Mouse (Mus musculus) cerebellum, postnatal 14 days (tissue): ENCODE results near the gene Gm17455.

Experiments
- DNase-seq, 2 experiments: peaks; one replicate each; pipeline ENCODE4 v3.0.0; 2021; ENCODE audit warnings: mixed read lengths in 2 of 2

Gm17455 gene

DNA sequence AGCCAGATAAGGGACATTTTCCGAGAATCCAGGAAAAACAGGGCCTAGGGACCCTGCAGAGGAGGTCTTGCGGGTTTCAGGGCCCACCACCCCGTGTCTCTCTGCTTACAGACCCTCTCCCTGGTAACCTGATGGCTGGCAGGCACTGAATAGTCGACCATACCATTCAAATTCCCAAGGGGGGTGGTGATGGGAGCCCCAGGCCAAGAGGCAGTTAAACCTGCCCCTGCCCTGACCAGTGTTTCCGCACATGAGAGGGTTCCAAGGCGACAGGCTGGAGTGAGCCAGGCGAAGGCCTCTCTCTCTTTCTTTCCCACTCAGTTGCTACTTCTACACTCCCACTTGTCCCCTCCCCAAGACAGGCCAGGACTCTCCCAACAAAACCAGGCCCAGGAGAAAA is at the start of gene Gm17455:
Gm17455 (plus strand) TSS at position 278 of the 400 bp plus-strand sequence.
- DNase-seq: no peak

DNA sequence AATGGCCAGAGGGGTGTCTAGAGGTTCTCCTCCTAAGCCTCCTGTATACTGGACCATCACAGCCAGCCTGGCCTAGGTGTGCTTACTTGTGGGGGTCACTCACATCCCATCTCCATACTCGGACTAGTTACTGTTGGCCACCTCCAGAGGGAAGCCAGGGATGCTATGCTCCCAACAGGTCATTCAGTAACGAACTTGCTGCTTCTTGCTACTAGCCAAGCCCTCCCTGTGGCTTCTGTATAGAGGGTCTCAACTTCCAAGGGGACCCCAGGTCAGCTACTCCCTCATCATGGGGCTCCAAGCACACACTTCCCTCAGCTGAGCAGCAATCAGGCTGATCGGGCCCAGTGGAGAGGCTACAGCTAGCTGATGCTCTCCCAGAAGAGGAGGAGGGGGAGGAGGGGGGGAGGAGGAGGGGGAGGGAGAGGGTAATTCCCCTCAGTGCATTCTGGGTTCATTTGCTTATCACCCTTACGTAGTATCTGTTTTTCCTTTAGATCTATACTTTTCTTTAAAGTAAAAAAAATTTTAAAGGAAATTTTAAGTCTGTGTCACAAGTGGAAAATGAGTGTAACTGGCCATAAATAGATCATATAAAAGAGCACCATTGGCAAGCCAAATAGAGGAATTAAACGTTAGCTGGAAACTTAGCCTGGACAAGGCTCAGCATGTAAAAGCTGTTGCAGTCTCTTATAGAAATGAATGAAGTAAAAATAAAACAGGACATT is 49.3 kb upstream of the Gm17455 start:
- DNase-seq: no peak

- DNase-seq: peak; percentile 67 to 80
These were observed 48.7 kb upstream of the Gm17455 start for GRCm38 (mm10) chr10:60350805-60351167.

GRCm38 (mm10) chr10:60351248-60351647 is 48.3 kb upstream of the Gm17455 start:
- DNase-seq: no peak

DNA sequence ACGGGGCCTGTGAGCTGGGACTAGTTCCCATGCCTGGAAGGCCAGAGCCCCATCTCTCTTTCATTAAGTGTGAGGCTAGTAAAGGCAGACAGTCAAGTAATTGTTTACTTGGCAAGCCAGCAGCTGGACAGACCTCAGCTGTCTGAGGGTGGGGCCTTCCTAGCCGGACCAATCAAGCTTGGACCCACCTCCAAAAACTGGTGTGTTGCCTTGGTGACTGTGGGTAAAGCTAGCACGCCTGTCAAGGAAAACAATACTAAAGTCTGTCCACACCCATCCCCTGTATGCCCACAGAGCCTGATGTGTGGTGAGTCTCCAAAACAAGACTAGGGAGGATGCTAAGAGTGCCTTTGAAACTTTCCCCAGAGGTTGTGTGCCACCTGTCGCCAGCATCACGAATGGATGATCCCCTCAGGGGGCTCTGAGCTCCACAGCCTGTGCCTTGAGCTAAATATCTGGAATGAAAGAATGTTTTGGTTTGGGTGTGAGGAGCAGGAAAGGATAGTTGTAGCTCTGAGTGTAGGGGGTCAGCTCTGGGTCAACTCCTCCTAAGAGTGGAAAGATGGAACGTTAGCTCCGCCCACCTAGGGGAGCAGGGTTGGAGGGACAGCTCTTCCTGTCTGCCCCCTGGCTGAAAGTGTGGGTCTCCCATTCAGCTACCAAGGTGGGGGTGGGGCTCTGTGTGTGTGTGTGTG is 47.6 kb upstream of the Gm17455 start:
- no peak for DNase-seq

- peak in 1 of 2 experiments; percentile 40 for DNase-seq
These were observed 46.1 kb upstream of the Gm17455 start for GRCm38 (mm10) chr10:60353241-60354002.

- DNase-seq: no peak
These were observed 45.6 kb upstream of the Gm17455 start for GRCm38 (mm10) chr10:60354003-60354325.

DNA sequence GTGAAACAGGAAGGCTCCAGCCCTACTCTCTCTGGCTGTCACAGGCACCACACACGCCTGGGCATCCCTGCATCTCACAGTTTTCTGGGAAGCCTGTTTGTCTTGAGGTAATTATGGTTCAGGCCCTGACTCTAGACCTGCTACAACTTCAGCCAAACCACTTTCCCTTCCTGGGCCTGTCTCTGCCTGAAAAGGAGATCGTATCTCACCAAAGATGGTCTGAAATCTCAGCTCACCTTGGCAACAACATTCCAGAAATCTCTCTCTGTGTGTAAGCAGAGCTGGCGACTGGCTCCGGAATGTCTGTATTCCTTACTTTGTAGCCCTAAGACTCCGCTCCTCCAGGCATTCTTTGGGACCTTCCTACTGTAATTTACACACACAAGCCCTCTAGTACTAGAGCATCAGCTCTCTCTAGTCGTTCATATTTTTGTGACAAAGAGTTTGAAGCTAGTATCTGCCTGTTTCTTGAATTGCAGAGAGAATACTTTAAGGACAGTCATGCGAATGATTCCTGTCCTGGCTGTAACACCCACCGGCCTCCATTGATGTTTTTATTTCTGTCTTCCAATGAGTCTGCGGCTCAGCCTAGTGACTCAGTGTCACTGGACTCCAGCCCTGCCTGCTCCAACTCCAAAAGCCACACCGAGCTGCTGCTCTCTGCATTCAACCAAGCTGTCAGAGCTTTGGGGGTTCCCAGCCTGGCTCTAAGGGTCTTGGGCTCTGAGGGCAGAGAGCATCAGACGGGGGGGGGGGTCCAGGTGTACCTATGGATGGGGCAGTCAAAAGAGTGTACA is 44.4 kb upstream of the Gm17455 start:
- no peak for DNase-seq

DNA sequence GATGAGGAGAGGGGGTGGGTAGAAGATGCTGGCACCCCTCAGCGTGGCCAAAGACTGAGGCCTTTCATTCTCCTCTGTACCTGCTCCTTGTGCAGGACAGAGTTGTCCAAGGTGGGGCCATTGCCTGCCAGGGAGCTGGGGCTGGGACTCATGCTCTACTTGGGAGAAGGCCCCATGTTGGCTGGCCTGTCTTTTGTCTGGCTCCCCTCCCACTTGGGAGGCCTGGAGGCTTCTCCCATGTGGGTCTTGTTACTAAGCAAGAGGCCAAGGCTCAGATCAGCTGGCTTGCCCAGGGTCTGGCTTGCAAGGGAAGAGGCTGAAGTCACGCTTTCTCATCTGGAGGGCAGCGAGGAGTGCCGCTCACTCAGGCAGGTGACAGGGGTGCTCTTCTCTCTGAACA is 42.1 kb upstream of the Gm17455 start:
- no peak for DNase-seq

DNA sequence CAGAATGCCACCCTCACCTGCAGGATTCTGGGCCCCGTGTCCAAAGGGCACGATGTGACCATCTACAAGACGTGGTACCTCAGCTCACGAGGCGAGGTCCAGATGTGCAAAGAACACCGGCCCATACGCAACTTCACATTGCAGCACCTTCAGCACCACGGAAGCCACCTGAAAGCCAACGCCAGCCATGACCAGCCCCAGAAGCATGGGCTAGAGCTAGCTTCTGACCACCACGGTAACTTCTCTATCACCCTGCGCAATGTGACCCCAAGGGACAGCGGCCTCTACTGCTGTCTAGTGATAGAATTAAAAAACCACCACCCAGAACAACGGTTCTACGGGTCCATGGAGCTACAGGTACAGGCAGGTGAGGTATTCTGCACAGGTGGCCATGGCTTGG is 41.6 kb upstream of the Gm17455 start:
- DNase-seq: no peak

GRCm38 (mm10) chr10:60358776-60359175 is 40.8 kb upstream of the Gm17455 start:
- DNase-seq: no peak

- peak; percentile 50 for DNase-seq
These were observed 37.8 kb upstream of the Gm17455 start for GRCm38 (mm10) chr10:60361615-60362309.

DNA sequence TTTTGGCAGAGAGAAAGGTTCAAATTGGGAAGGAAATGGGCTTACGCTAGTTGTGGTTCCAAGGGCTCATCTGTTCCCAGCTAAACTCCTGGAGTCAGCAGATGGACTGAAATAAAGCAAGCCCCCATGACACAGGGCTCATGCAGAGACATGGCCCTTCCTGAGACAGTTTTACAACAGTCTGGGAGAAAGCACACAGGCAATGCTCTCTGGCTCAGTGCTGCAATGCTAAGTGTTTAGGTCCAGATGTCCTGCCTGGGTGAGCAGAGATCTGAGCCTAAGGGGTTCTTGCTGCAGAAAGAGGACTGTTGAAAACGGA is 37.3 kb upstream of the Gm17455 start:
- DNase-seq: peak in 1 of 2 experiments; percentile 37

DNA sequence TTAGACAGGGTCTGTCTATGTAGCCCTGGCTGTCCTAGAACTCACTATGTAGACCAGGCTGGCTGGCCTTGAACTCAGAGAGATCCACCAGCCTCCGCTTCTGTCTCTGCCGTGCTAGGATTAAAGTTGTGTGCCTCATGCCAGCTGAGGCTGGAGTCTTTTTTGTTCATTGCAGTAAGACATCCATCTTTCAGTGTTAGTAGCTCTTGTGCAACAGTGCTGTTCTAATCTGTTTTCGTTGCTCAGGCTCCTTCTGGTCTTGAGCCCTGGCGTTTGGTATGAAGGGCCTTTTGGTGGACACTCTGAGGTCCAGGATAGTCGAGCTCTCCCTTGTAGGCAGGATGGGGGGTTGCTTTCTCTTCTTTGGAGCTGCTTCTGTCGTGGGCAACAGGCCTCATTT is 36.1 kb upstream of the Gm17455 start:
- DNase-seq: no peak

DNA sequence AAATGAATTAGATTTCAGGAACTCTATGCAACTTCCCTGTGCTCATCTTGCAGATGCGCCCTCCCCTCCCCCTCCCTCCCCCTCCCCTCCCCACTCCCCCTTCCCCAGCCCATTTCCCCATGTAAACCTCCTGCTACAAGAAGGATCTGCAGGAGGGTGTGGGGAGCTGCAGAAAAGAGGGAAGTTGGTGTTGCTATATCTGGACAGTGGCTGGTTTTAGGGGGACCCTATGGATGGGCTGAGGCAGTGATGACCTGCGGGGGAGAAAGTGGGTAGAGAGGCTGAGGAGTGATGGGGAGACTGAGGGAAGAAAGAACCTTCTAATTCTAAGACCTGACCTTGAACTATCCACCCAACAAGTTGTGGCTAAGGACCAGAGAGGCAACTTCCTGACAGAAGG is 32.4 kb upstream of the Gm17455 start:
- DNase-seq: no peak

DNA sequence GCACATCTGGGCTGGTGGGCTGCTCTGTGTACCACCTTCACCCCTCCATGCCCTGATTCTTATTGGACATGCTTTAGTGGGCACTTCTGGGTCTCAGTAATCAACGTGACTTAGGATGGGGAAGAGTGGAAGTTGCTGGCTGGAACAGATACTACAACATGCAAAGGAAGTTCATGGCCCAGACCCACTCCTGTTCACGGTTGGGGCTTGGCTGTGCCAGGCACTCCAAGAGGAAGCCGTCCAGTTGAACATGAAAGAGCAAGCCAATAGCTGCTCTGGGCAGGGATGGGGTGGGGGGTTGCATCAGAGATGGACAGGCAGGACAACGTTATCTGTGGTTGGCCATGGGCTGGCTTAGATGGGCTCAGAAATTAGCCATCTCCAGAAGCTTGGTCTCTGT is 31.6 kb upstream of the Gm17455 start:
- DNase-seq: no peak

DNA sequence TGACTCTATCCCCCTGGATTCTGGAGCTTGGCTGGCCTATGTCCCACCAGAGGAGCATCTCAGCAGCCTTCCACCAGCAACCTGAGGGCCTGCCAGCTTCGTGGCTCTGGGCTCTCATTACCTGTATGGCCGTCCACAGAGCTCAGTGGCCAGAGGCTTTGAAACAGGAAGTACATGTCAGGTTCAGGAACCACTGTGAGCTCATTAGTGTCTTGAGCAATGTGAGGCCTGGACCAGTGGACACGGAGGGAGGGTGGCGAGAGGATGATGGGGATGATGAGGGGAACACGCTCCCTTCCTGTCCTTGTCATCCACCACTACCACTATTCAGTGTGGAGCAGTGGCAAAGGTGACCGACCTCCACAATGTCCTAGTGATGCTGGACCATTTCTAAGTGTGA is 30.1 kb upstream of the Gm17455 start:
- no peak for DNase-seq

- peak; percentile 67 to 68 for DNase-seq
These were observed 29.4 kb upstream of the Gm17455 start for GRCm38 (mm10) chr10:60370098-60370497.

GRCm38 (mm10) chr10:60370601-60371061 is 28.9 kb upstream of the Gm17455 start:
- DNase-seq: peak; percentile 33 to 54

DNA sequence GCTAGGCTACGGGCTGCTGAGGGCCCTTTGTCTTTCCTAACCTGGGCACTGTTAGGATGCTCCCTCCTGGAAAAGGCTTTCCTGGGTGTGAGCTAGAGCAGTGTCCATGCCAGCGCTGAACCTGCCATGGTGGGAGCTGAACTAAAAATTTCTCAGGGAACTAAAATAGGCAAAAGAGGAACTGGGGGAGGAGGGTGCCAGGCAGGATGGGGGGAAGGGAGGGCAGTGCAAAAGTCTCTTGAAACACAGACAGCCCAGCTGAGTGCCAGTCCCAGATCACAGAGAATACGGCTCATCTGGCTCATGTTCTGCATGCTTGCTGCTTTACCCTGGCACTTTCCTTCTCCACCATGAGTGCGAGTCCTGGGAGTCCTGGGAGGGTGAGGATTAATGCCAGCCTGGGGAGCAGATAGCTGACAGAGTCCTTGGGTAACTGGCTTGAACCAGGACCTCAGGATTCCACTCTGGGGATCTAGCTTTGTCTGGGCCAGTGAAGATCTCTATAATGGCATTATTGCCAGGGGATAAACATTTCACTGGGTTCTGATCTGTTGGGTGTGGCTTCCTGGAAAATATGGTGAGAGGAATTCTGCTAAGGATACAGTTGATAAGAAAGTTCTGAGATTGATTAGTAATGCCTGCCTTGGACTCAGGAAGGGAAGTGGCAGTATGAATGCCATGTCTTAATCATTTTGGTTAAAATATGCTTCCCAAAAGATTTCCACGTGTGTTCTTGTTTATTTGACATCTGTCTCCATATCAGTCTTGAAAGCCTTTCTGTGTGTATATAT is 27.7 kb upstream of the Gm17455 start:
- no peak for DNase-seq

DNA sequence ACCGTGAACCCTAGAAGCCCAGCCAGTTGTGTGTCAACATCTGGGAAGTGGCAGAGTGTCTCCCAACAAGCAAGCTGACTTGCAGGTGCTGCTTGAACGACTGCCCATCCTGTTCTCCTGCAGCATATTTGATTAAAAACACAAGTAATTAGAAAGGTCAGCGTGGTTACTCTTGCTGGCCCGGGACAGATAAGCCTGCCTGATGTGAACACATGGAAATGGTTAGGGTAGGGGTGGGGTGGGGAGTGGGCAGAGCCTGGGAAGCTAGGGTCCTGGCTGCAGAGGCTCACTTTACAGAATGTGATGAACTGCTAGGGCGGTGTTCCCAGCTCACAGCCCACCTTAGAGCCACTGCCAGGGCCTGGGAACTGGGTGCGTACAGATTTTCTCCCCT is 26.0 kb upstream of the Gm17455 start:
- no peak for DNase-seq
